Mouse (Mus musculus): ENCODE results near the gene Yaf2.
A peak's percentile ranks its signal among the peaks of the same experiment; 100 is the strongest.
"Not testable (repeated sequence)": the region's sequence is repeated elsewhere in the genome, so short reads cannot be mapped to it uniquely, and the experiment has no call there.

Gene Yaf2

GRCm38 (mm10) chr15:93251553-93252250 is 85.0 kb downstream of the Yaf2 start:
- DNase-seq = peak; percentile 52 to 64

DNA sequence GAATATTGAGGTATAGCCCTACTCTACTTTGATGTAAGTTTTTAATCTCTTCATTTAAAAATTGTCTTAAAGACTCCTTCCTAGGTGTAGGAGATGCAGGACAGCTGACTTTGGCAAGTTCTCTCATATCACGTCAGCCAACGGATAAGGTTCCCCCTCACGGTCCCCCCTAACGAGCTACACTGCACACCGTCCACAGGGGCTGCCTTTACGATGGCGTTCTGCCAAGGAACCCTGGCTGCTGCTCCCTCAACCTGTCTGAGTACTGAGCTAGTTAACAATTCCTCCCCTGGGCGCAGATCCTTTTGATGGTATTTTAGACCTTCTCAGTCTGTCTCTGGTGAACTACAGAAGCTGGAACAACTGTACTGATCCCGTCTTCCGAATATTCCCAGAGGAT is 93.5 kb downstream of the Yaf2 start:
- no peak for DNase-seq

DNA sequence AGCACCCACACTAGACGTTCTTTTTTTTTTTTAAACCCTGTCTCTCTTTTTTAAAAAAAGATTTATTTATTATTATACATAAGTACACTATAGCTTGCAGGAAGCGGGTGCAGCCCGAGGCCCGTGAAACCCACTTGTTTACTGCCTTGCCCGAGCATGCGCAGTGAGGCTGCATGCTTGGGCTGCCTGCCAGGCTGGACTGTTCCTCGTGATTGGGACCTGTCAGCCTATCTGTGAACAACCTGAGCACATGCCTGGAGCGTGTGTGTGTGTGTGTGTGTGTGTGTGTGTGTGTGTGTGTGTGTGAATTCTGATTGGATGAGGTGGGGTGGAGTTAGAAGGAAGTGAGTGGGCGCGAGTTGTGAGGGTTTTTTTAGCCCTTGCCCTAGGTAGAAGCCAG is 100.3 kb downstream of the Yaf2 start:
- not testable (repeated sequence) for DNase-seq

All from kidney, postnatal 4 days (tissue).